Mouse (Mus musculus) hindlimb bud, embryonic 11.5 days (tissue): ENCODE measurements at regions not wholly inside any gene's neighbourhood (a gene's known extent, or its start where the extent isn't known, plus 50 kb on each side); places are given as distances from the start of the nearest gene placed in this dataset.

Experiments used
- DNase-seq: peaks from one replicate; pipeline ENCODE4 v3.0.0-alpha.2; 2012; ENCODE audit warnings: low read depth, low spot score; ENCODE audit errors: extremely low spot score

GRCm38 (mm10) chr16:50717306-50718017, 126.5 kb upstream of the Ccdc54 start:
- DNase-seq = no peak

GRCm38 (mm10) chr16:50709727-50710126, 118.8 kb upstream of the Ccdc54 start:
- DNase-seq = no peak

GRCm38 (mm10) chr16:50707906-50708305, 117.0 kb upstream of the Ccdc54 start:
- DNase-seq = no peak

GRCm38 (mm10) chr16:50705921-50706320, 115.0 kb upstream of the Ccdc54 start:
- no peak for DNase-seq

GRCm38 (mm10) chr16:50700811-50701517, 110.0 kb upstream of the Ccdc54 start:
- DNase-seq = no peak

GRCm38 (mm10) chr16:50700123-50700522, 109.2 kb upstream of the Ccdc54 start:
- DNase-seq = no peak

- DNase-seq = no peak
Measured at GRCm38 (mm10) chr16:50697722-50698121, 106.8 kb upstream of the Ccdc54 start.

GRCm38 (mm10) chr16:50696052-50696451, 105.1 kb upstream of the Ccdc54 start:
- no peak for DNase-seq

GRCm38 (mm10) chr16:50694045-50694444, 103.1 kb upstream of the Ccdc54 start:
- no peak for DNase-seq

- DNase-seq = no peak
Measured at GRCm38 (mm10) chr16:50690818-50691217, 99.9 kb upstream of the Ccdc54 start.

- no peak for DNase-seq
Measured at GRCm38 (mm10) chr16:50689525-50689924, 98.6 kb upstream of the Ccdc54 start.

- no peak for DNase-seq
Measured at GRCm38 (mm10) chr16:50688818-50689506, 98.0 kb upstream of the Ccdc54 start.

- DNase-seq = no peak
Measured at GRCm38 (mm10) chr16:50679698-50680097, 88.7 kb upstream of the Ccdc54 start.

- DNase-seq = no peak
Measured at GRCm38 (mm10) chr16:50673339-50673738, 82.4 kb upstream of the Ccdc54 start.

- no peak for DNase-seq
Measured at GRCm38 (mm10) chr16:50672713-50673112, 81.8 kb upstream of the Ccdc54 start.

- DNase-seq = no peak
Measured at GRCm38 (mm10) chr16:50671170-50671569, 80.2 kb upstream of the Ccdc54 start.

- DNase-seq = no peak
Measured at GRCm38 (mm10) chr16:50664240-50664639, 73.3 kb upstream of the Ccdc54 start.
